ENCODE assay signal across 10 mouse cellular contexts in the genomic region with DNA sequence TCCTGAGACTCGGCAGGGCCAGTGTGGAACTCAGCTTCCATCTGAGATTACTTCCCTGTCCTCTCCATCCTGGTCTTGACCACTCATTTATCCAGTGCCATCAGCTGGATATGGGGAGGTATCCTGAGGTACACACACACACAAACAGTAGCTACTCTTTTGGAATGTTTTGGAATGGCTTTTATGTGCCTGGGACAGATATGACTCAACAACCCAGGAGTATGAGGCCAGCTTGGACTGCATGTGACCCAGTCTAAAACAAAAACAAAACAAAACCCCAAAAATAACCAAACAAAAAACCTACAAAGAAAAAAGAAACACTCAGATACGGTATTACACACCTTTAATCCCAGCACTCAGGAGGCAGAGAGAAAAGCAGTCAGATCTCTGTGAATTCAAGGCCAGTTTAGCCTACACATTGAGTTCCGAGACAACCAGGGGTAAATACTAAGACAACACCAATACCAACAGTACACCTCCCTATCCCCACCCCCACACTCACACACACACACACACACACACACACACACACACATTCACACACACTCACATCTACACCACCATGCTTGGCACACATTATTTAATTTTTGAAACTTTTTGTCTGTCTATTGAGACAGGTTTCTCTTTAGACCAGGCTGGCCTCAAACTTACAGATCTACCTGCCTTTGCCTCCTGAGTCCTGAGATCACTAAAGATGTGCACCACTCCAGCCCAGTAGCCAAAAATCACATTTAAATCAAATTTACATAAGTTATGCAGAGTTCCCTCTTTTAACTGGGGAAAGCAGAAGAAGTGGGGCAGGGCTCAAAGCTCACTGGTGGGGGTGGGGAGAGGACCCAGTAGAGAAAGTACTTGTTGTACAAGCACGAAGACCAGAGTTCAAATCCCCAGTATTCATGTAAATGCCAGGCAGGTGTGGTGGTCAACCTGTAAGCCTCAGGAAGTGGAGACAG. TPM values are rescaled to one million over a fixed set of nuclear protein-coding genes. Genes with fewer than 3 reads are reported as not detected.
DNase-seq lines count a peak whose midpoint lies in the region; ATAC-seq lines count a peak whose summit lies in the region.
"Had no signal": no experiment of that assay in that cellular context is flagged by ENCODE, and none has a peak within 500 bp of the region (broad histone marks: within the 10 kb centered on the region; RNA-seq: fewer than 3 reads in every experiment).

No protein-coding gene starts in this region.

- no peaks in the 10 kb centered on the region for H3K9me3 ChIP-seq in kidney, embryonic 15.5 days (replicated peaks)
- no peaks in the 10 kb centered on the region for H3K9me3 ChIP-seq in embryonic facial prominence, embryonic 10.5 days

- no peak overlapping the region for H3K9ac ChIP-seq in kidney, embryonic 15.5 days

- H3K4me1 ChIP-seq in kidney, embryonic 15.5 days: peaks cover 7% of the 10 kb centered on the region
- H3K4me1 ChIP-seq in embryonic facial prominence, embryonic 10.5 days: peaks cover 23% of the 10 kb centered on the region

- H3K27ac ChIP-seq in kidney, embryonic 15.5 days: no peak overlapping the region
- H3K27ac ChIP-seq in embryonic facial prominence, embryonic 10.5 days (replicated peaks): peak overlapping the region; percentile 48

- intact Hi-C loops in gastrocnemius, postnatal 36 days (cut with DNase I): loop anchor here (5.0 kb wide), 1 partner anchor 108 kb away; no protein-coding TSS in a partner anchor

- ATAC-seq in kidney, embryonic 15.5 days (replicated peaks; ENCODE audit: low FRiP score): no peak
- peak; percentile 5; the same call in 1 of the 2 replicates for ATAC-seq in megakaryocyte, adult 5-6 weeks (ENCODE audit: poor library complexity, severe bottlenecking)

- 69% methylated on average over 4 of the region's 4 CpGs for WGBS in kidney, embryonic 15.5 days
- 76% methylated on average over 4 of the region's 4 CpGs for WGBS in embryonic facial prominence, embryonic 10.5 days

- DNase-seq in kidney, postnatal 14 days: no peak
- peak; percentile 90 for DNase-seq in ES-CJ7 (ENCODE audit: low read depth, low spot score)
- DNase-seq in embryonic facial prominence, embryonic 10.5 days (ENCODE audit: low spot score): no peak
- DNase-seq in gastrocnemius, postnatal 36 days: no peak
- no peak for DNase-seq in frontal cortex, postnatal 14 days (ENCODE audit: low spot score in 2 of 2)

- no peaks in the 10 kb centered on the region for H3K27me3 ChIP-seq in kidney, embryonic 15.5 days
- H3K27me3 ChIP-seq in embryonic facial prominence, embryonic 10.5 days (replicated peaks; ENCODE audit: low read depth, poor library complexity, severe bottlenecking): no peaks in the 10 kb centered on the region

- peak overlapping the region; percentile 32 for H3K4me2 ChIP-seq in kidney, embryonic 15.5 days

- H3K4me3 ChIP-seq in kidney, embryonic 15.5 days (replicated peaks): no peak overlapping the region
- H3K4me3 ChIP-seq in embryonic facial prominence, embryonic 10.5 days: no peak overlapping the region

- no peaks in the 10 kb centered on the region for H3K36me3 ChIP-seq in kidney, embryonic 15.5 days
- H3K36me3 ChIP-seq in embryonic facial prominence, embryonic 10.5 days (replicated peaks): peaks cover 5% of the 10 kb centered on the region; the same call in 1 of the 2 replicates

RNA-seq across cellular contexts. Expression of a gene that starts 13.8 kb away (rescaled TPM):
- 35.3 and 37.6 TPM in 2 replicates for polyA plus RNA-seq in kidney, embryonic 15.5 days (2015; fragmentation: Nextera tagmentation; extraction: Ambion mirVana)
- polyA plus RNA-seq in embryonic facial prominence, embryonic 10.5 days (2016; fragmentation: Nextera tagmentation; extraction: Ambion mirVana): 44.4 and 44.5 TPM in 2 replicates
- 12.3 and 14.2 TPM in 2 replicates for total RNA-seq in megakaryocyte, adult 5-6 weeks (2015)
- 16.4 and 17.5 TPM in 2 replicates for total RNA-seq in megakaryocyte, adult 5-6 weeks (2017)
- 10 to 100 TPM; 19.2 to 25.8 TPM for total RNA-seq in gastrocnemius, postnatal 36 days (2021)

RNA-seq across cellular contexts. Expression of a gene that starts 15.7 kb away (rescaled TPM):
- polyA plus RNA-seq in kidney, embryonic 15.5 days (2015; fragmentation: Nextera tagmentation; extraction: Ambion mirVana): not detected in 2 replicates
- not detected in 2 replicates for polyA plus RNA-seq in embryonic facial prominence, embryonic 10.5 days (2016; fragmentation: Nextera tagmentation; extraction: Ambion mirVana)
- total RNA-seq in megakaryocyte, adult 5-6 weeks (2015): 2.4 and 9.5 TPM in 2 replicates
- not detected in 2 replicates for total RNA-seq in megakaryocyte, adult 5-6 weeks (2017)
- total RNA-seq in gastrocnemius, postnatal 36 days (2021): 1 to 10 TPM in 1 of 2 experiments, not detected in 1; 3.8 TPM
- total RNA-seq: common myeloid progenitor, adult 5-6 weeks had no signal
- polyA plus RNA-seq: adrenal gland, adult 2 months; large intestine, adult 2 months had no signal

RNA-seq across cellular contexts. Expression of a gene that starts 35.0 kb away (rescaled TPM):
- polyA plus RNA-seq in kidney, embryonic 15.5 days (2015; fragmentation: Nextera tagmentation; extraction: Ambion mirVana): 127 and 131 TPM in 2 replicates
- polyA plus RNA-seq in embryonic facial prominence, embryonic 10.5 days (2016; fragmentation: Nextera tagmentation; extraction: Ambion mirVana): 104 and 111 TPM in 2 replicates
- 172 and 184 TPM in 2 replicates for total RNA-seq in megakaryocyte, adult 5-6 weeks (2015)
- 253 and 263 TPM in 2 replicates for total RNA-seq in megakaryocyte, adult 5-6 weeks (2017)
- 100 to 1,000 TPM; 118 to 137 TPM for total RNA-seq in gastrocnemius, postnatal 36 days (2021)

RNA-seq across cellular contexts. Expression of a gene that starts 44.1 kb away (rescaled TPM):
- polyA plus RNA-seq in kidney, embryonic 15.5 days (2015; fragmentation: Nextera tagmentation; extraction: Ambion mirVana): 57.3 and 58.8 TPM in 2 replicates
- polyA plus RNA-seq in embryonic facial prominence, embryonic 10.5 days (2016; fragmentation: Nextera tagmentation; extraction: Ambion mirVana): 68.1 and 73.2 TPM in 2 replicates
- total RNA-seq in megakaryocyte, adult 5-6 weeks (2015): 32.9 and 35.4 TPM in 2 replicates
- 12.6 and 20.3 TPM in 2 replicates for total RNA-seq in megakaryocyte, adult 5-6 weeks (2017)
- 10 to 100 TPM; 11.6 to 12.4 TPM for total RNA-seq in gastrocnemius, postnatal 36 days (2021)

RNA-seq across cellular contexts. Expression of a gene that starts 46.5 kb away (rescaled TPM):
- polyA plus RNA-seq in kidney, embryonic 15.5 days (2015; fragmentation: Nextera tagmentation; extraction: Ambion mirVana): 6.4 and 7.3 TPM in 2 replicates
- polyA plus RNA-seq in embryonic facial prominence, embryonic 10.5 days (2016; fragmentation: Nextera tagmentation; extraction: Ambion mirVana): 6.3 and 7.6 TPM in 2 replicates
- total RNA-seq in megakaryocyte, adult 5-6 weeks (2015): not detected in 2 replicates
- not detected in 2 replicates for total RNA-seq in megakaryocyte, adult 5-6 weeks (2017)
- total RNA-seq in gastrocnemius, postnatal 36 days (2021): under 1 TPM; 0.64 to 0.96 TPM
- total RNA-seq: common myeloid progenitor, adult 5-6 weeks had no signal
